Mouse (Mus musculus): Measurements from ENCODE around the gene Atp5l. TPM values are rescaled to one million over a fixed set of nuclear protein-coding genes. Genes with fewer than 3 reads are reported as not detected.

Atp5l gene
- polyA plus RNA-seq, 1 experiment from 2014 or later, result 555 TPM

- Histone ChIP-seq H3K4me1 (peaks cover 11% of the 10 kb centered on the region; the same call in 1 of the 2 replicates), H3K9me3 (replicated peaks) (no peaks in the 10 kb centered on the region), H3K36me3 (peaks cover 70% of the 10 kb centered on the region), H3K4me3 (no peak overlapping the region), H3K27me3 (ENCODE audit: low read depth, poor library complexity, severe bottlenecking) (no peaks in the 10 kb centered on the region), H3K27ac (no peak overlapping the region)
- no peak for DNase-seq (ENCODE audit: low spot score)
- WGBS, result 88% methylated on average over 13 of the region's 13 CpGs
Observed at GRCm38 (mm10) chr9:44868336-44869094, 52.0 kb downstream of the Atp5l start.

- Histone ChIP-seq H3K9me3 (replicated peaks) (no peaks in the 10 kb centered on the region), H3K4me3 (no peak overlapping the region), H3K27me3 (ENCODE audit: low read depth, poor library complexity, severe bottlenecking) (no peaks in the 10 kb centered on the region), H3K4me1 (0 out of 2 replicates have a peak, but pooled peaks cover 2% of the 10 kb centered on the region), H3K27ac (no peak overlapping the region), H3K36me3 (peaks cover 79% of the 10 kb centered on the region)
- no peak for DNase-seq (ENCODE audit: low spot score)
- WGBS, result 94% methylated on average over 3 of the region's 3 CpGs
Observed at GRCm38 (mm10) chr9:44867664-44868063, 52.9 kb downstream of the Atp5l start.

GRCm38 (mm10) chr9:44866501-44867240 is 53.9 kb downstream of the Atp5l start:
- H3K27ac ChIP-seq, result no peak overlapping the region
- H3K9me3 ChIP-seq (replicated peaks), result no peaks in the 10 kb centered on the region
- WGBS, result 86% methylated on average over 9 of the region's 9 CpGs
- no peaks in the 10 kb centered on the region for H3K4me1 ChIP-seq
- no peaks in the 10 kb centered on the region for H3K27me3 ChIP-seq (ENCODE audit: low read depth, poor library complexity, severe bottlenecking)
- no peak overlapping the region for H3K4me3 ChIP-seq
- no peak for DNase-seq (ENCODE audit: low spot score)
- peaks cover 87% of the 10 kb centered on the region for H3K36me3 ChIP-seq

Other genes starting within 250 kb of the Atp5l start
- not detected in 2 replicates for gene Treh, start 247.5 kb downstream of the Atp5l start, polyA plus RNA-seq (2016; fragmentation: Nextera tagmentation; extraction: Ambion mirVana)
- 37.9 and 55.9 TPM in 2 replicates for gene Phldb1, start 185.5 kb downstream of the Atp5l start, polyA plus RNA-seq (2016; fragmentation: Nextera tagmentation; extraction: Ambion mirVana)
- 172 and 193 TPM in 2 replicates for gene Arcn1, start 152.9 kb downstream of the Atp5l start, polyA plus RNA-seq (2016; fragmentation: Nextera tagmentation; extraction: Ambion mirVana)
- 115 and 146 TPM in 2 replicates for gene Ift46, start 152.8 kb downstream of the Atp5l start, polyA plus RNA-seq (2016; fragmentation: Nextera tagmentation; extraction: Ambion mirVana)
- gene Tmem25, start 121.4 kb downstream of the Atp5l start, polyA plus RNA-seq (2016; fragmentation: Nextera tagmentation; extraction: Ambion mirVana), result 1.3 and 1.9 TPM in 2 replicates
- gene Ttc36, start 117.7 kb downstream of the Atp5l start, polyA plus RNA-seq (2016; fragmentation: Nextera tagmentation; extraction: Ambion mirVana), result not detected in 2 replicates
- 13.7 and 14.1 TPM in 2 replicates for gene Kmt2a, start 39.4 kb downstream of the Atp5l start, polyA plus RNA-seq (2016; fragmentation: Nextera tagmentation; extraction: Ambion mirVana)
- 20.4 and 24.2 TPM in 2 replicates for gene Ube4a, start 44.9 kb upstream of the Atp5l start, polyA plus RNA-seq (2016; fragmentation: Nextera tagmentation; extraction: Ambion mirVana)
- not detected in 2 replicates for gene Cd3g, start 59.7 kb upstream of the Atp5l start, polyA plus RNA-seq (2016; fragmentation: Nextera tagmentation; extraction: Ambion mirVana)
- gene Cd3d, start 61.0 kb upstream of the Atp5l start, polyA plus RNA-seq (2016; fragmentation: Nextera tagmentation; extraction: Ambion mirVana), result not detected in 2 replicates
- not detected in 2 replicates for gene Cd3e, start 88.9 kb upstream of the Atp5l start, polyA plus RNA-seq (2016; fragmentation: Nextera tagmentation; extraction: Ambion mirVana)
- gene Mpzl2, start 119.1 kb upstream of the Atp5l start, polyA plus RNA-seq (2016; fragmentation: Nextera tagmentation; extraction: Ambion mirVana), result 12.7 and 13.6 TPM in 2 replicates
- 4.2 and 4.6 TPM in 2 replicates for gene Mpzl3, start 134.4 kb upstream of the Atp5l start, polyA plus RNA-seq (2016; fragmentation: Nextera tagmentation; extraction: Ambion mirVana)
- 6.3 and 12.2 TPM in 2 replicates for gene Jaml, start 158.4 kb upstream of the Atp5l start, polyA plus RNA-seq (2016; fragmentation: Nextera tagmentation; extraction: Ambion mirVana)
- 12.0 and 14.1 TPM in 2 replicates for gene Scn2b, start 197.0 kb upstream of the Atp5l start, polyA plus RNA-seq (2016; fragmentation: Nextera tagmentation; extraction: Ambion mirVana)
- gene Scn4b, start 217.7 kb upstream of the Atp5l start, polyA plus RNA-seq (2016; fragmentation: Nextera tagmentation; extraction: Ambion mirVana), result 2.0 and 4.1 TPM in 2 replicates